18 mouse cellular contexts compared by ENCODE assay signal in the genomic region with DNA sequence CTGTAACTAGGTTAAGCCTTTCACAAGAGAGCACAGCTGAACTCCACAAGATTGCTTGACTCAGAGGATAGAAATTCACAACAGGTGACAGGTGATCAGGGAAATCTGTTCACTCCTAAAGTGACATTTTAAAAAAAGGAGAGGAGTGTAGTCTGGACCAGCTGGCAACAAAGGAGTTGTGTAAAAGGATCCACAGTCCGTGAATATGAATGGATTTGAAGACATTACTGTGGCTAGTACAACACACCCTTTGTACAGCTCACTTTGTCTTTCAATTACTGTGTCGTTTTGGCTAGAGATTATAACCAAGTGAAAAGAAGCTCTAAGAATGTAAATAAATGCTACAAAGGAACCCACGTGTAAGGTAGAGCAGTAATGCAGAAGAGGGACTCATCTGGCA. TPM values are rescaled to one million over a fixed set of nuclear protein-coding genes. Genes with fewer than 3 reads are reported as not detected.
"Had no signal": no experiment of that assay in that cellular context is flagged by ENCODE, and none has a peak within 500 bp of the region (broad histone marks: within the 10 kb centered on the region; RNA-seq: fewer than 3 reads in every experiment).

No protein-coding gene starts in this region.

- ATAC-seq: lung, postnatal 0 days had no signal

- H3K4me2 ChIP-seq: kidney, embryonic 15.5 days; limb, embryonic 13.5 days had no signal

- H3K4me3 ChIP-seq: kidney, embryonic 15.5 days; limb, embryonic 13.5 days had no signal

- H3K27me3 ChIP-seq: kidney, embryonic 15.5 days; limb, embryonic 13.5 days had no signal

- DNase-seq: kidney, adult 2 months; kidney, postnatal 14 days; left cerebral cortex, postnatal 4 days; lung, adult 2 months; lung, postnatal 36 days; retina, postnatal 1 day; right cerebral cortex, postnatal 4 days; spleen, adult 18-20 months; thymus, adult 18-20 months; thymus, postnatal 14 days had no signal

- H3K9ac ChIP-seq: kidney, embryonic 15.5 days; limb, embryonic 13.5 days; liver, embryonic 14.5 days had no signal

- H3K9me3 ChIP-seq: kidney, embryonic 15.5 days; limb, embryonic 13.5 days had no signal

- H3K4me1 ChIP-seq: limb, embryonic 13.5 days had no signal

- H3K27ac ChIP-seq: kidney, embryonic 15.5 days; limb, embryonic 13.5 days; liver, embryonic 14.5 days had no signal

- H3K36me3 ChIP-seq: kidney, embryonic 15.5 days; limb, embryonic 13.5 days had no signal

RNA-seq across cellular contexts. Expression of a gene that starts 33.7 kb away (rescaled TPM):
- total RNA-seq: liver, adult 2 months; megakaryocyte progenitor cell, adult 5-6 weeks; monocyte, adult 5-6 weeks; neutrophil, adult 5-6 weeks had no signal
